Mouse (Mus musculus): ENCODE measurements at regions not wholly inside any gene's neighbourhood (a gene's known extent, or its start where the extent isn't known, plus 50 kb on each side); places are given as distances from the start of the nearest gene placed in this dataset.

DNA sequence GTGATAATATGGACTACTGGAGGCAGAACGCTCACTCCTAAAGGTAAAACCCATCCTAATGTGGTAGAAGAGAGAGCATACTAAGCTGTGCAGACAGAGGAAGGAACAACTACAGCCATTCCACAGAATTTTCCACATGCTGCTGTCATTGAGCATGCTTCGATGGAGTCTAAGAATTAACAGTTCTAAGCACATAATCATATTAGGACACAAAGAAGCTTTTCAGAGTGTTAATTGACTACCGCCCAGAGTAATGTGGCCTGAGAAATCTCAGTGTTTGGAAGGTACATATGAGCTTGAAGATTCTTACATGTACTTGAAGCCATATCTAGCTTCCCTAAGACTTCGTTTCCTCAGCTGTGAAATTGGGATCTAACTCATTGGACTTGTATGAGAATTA is 508.3 kb upstream of the Dmac1 start:
- Histone ChIP-seq H3K27ac (no peak overlapping the region), H3K36me3 (replicated peaks; ENCODE audit: control insufficient read depth, insufficient read depth) (no peaks in the 10 kb centered on the region), H3K4me2 (replicated peaks) (no peak overlapping the region), H3K27me3 (ENCODE audit: control insufficient read depth, insufficient read depth, low read length) (no peaks in the 10 kb centered on the region), H3K4me1 (replicated peaks; ENCODE audit: control insufficient read depth, insufficient read depth, low read length) (no peaks in the 10 kb centered on the region), H3K4me3 (replicated peaks; ENCODE audit: low read length) (no peak overlapping the region), H3K9ac (no peak overlapping the region), H3K9me3 (ENCODE audit: control insufficient read depth, low read length) (no peaks in the 10 kb centered on the region)
- no peak for DNase-seq (ENCODE audit: low spot score)
- 89% methylated on average over 4 of the region's 4 CpGs for WGBS
- no peak for ATAC-seq (ENCODE audit: low FRiP score)

DNA sequence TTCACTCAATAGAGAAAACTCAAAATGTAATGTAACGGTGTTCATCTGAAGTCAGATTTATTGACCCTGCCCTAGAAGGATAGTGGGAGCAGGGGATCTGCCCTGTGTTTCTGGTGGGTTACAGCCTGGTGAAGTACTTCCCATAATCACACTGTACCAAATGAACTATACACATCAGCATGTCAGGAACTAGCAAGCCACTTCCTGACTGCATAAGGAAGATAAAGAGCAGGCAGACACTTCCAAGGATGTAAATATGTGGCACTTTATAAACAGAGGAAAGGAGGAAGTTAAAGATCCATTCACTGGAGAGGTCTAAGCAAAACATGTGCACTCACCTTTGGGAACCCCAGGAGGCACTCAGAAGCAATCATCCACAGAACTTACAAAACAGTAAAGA is 501.4 kb upstream of the Dmac1 start:
- ATAC-seq (ENCODE audit: low FRiP score) (no peak), DNase-seq (ENCODE audit: low spot score) (no peak)
- Histone ChIP-seq H3K9me3 (ENCODE audit: control insufficient read depth, low read length) (no peaks in the 10 kb centered on the region), H3K4me3 (replicated peaks; ENCODE audit: low read length) (no peak overlapping the region), H3K4me1 (replicated peaks; ENCODE audit: control insufficient read depth, insufficient read depth, low read length) (no peaks in the 10 kb centered on the region), H3K27me3 (ENCODE audit: control insufficient read depth, insufficient read depth, low read length) (no peaks in the 10 kb centered on the region), H3K36me3 (replicated peaks; ENCODE audit: control insufficient read depth, insufficient read depth) (no peaks in the 10 kb centered on the region), H3K27ac (no peak overlapping the region), H3K9ac (no peak overlapping the region), H3K4me2 (replicated peaks) (no peak overlapping the region)
- WGBS: 89% methylated on average over 1 of the region's 1 CpGs

DNA sequence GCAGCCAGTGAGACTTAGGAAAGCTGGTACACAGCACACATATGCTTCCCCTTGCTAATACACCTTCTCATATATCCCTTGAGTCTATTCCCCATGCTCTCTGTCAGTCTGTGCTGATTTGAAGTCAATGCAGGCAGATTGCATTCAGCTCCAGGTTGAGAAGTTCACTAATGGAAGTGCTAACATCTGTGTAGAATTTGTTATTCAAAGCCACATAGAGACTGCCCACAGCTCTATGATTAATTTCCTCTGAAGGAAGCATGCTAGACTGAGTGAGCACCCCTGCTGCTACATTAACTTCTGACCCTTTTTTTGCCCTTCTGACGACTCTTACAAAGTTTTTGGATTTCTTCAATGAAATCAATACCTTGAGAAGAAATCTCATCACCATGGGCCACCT is 486.0 kb upstream of the Dmac1 start:
- Histone ChIP-seq H3K4me1 (replicated peaks; ENCODE audit: control insufficient read depth, insufficient read depth, low read length) (no peaks in the 10 kb centered on the region), H3K9ac (no peak overlapping the region), H3K4me2 (replicated peaks) (no peak overlapping the region), H3K27ac (no peak overlapping the region), H3K36me3 (replicated peaks; ENCODE audit: control insufficient read depth, insufficient read depth) (no peaks in the 10 kb centered on the region), H3K4me3 (replicated peaks; ENCODE audit: low read length) (no peak overlapping the region), H3K9me3 (ENCODE audit: control insufficient read depth, low read length) (no peaks in the 10 kb centered on the region), H3K27me3 (ENCODE audit: control insufficient read depth, insufficient read depth, low read length) (no peaks in the 10 kb centered on the region)
- WGBS: 21% methylated on average over 1 of the region's 1 CpGs
- no peak for DNase-seq (ENCODE audit: low spot score)
- ATAC-seq (ENCODE audit: low FRiP score): no peak

DNA sequence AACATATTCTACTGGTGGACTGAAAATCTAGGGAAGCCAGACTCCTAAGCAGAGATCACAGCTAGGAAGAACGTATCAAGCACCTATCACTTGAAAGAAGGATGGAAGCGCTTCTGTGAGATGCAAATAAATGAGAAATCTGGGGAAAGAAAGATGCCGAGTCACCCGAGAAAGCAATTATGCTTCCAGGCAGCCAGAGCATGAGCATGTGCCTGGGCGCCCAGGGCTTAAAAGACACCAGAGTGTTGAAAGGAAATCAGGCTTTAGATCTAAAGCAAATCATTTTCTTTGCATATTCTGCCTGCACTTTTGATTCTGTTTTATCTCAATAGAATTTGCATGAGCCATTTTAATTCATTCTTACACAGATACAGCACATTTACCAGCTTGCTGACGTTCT is 466.5 kb upstream of the Dmac1 start:
- Histone ChIP-seq H3K9me3 (ENCODE audit: control insufficient read depth, low read length) (no peaks in the 10 kb centered on the region), H3K9ac (no peak overlapping the region), H3K4me2 (replicated peaks) (no peak overlapping the region), H3K27me3 (ENCODE audit: control insufficient read depth, insufficient read depth, low read length) (no peaks in the 10 kb centered on the region), H3K4me1 (replicated peaks; ENCODE audit: control insufficient read depth, insufficient read depth, low read length) (no peaks in the 10 kb centered on the region), H3K36me3 (replicated peaks; ENCODE audit: control insufficient read depth, insufficient read depth) (no peaks in the 10 kb centered on the region), H3K4me3 (replicated peaks; ENCODE audit: low read length) (no peak overlapping the region), H3K27ac (no peak overlapping the region)
- no peak for ATAC-seq (ENCODE audit: low FRiP score)
- DNase-seq (ENCODE audit: low spot score): no peak
- WGBS: 52% methylated on average over 6 of the region's 6 CpGs

GRCm38 (mm10) chr4:75741585-75741984 is 463.5 kb upstream of the Dmac1 start:
- Histone ChIP-seq H3K4me2 (replicated peaks) (no peak overlapping the region), H3K4me3 (replicated peaks; ENCODE audit: low read length) (no peak overlapping the region), H3K4me1 (replicated peaks; ENCODE audit: control insufficient read depth, insufficient read depth, low read length) (no peaks in the 10 kb centered on the region), H3K36me3 (replicated peaks; ENCODE audit: control insufficient read depth, insufficient read depth) (no peaks in the 10 kb centered on the region), H3K9ac (no peak overlapping the region), H3K27me3 (ENCODE audit: control insufficient read depth, insufficient read depth, low read length) (no peaks in the 10 kb centered on the region), H3K27ac (no peak overlapping the region), H3K9me3 (ENCODE audit: control insufficient read depth, low read length) (no peaks in the 10 kb centered on the region)
- DNase-seq (ENCODE audit: low spot score): no peak
- no peak for ATAC-seq (ENCODE audit: low FRiP score)

GRCm38 (mm10) chr4:75730798-75731400 is 452.8 kb upstream of the Dmac1 start:
- WGBS: 92% methylated on average over 3 of the region's 3 CpGs
- no peak overlapping the region for H3K9ac ChIP-seq
- H3K27ac ChIP-seq: no peak overlapping the region
- no peak overlapping the region for H3K4me3 ChIP-seq (replicated peaks; ENCODE audit: low read length)
- no peaks in the 10 kb centered on the region for H3K27me3 ChIP-seq (ENCODE audit: control insufficient read depth, insufficient read depth, low read length)
- DNase-seq (ENCODE audit: low spot score) (no peak), ATAC-seq (ENCODE audit: low FRiP score) (no peak)
- no peaks in the 10 kb centered on the region for H3K9me3 ChIP-seq (ENCODE audit: control insufficient read depth, low read length)
- H3K4me1 ChIP-seq (replicated peaks; ENCODE audit: control insufficient read depth, insufficient read depth, low read length): no peaks in the 10 kb centered on the region
- no peaks in the 10 kb centered on the region for H3K36me3 ChIP-seq (replicated peaks; ENCODE audit: control insufficient read depth, insufficient read depth)
- H3K4me2 ChIP-seq (replicated peaks): no peak overlapping the region

DNA sequence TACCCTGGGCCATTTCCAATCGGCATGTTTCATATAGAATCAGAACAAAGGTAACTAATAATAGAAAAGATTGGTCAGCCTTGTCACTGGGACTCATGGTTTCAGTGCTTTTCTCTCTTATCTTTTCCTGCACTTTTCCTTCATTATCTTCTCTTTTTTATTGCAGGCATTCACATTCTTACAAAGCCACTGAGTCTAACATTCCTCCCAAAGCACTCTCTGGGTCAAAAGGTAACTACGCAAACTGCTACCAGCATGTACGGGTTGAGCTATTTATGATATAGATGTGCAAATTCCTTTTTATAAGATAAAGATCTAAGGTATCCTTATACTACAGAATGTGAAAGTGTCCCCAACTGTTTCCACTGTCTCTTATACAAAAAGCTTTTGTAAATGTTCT is 436.5 kb upstream of the Dmac1 start:
- ATAC-seq (ENCODE audit: low FRiP score): no peak
- Histone ChIP-seq H3K9me3 (ENCODE audit: control insufficient read depth, low read length) (no peaks in the 10 kb centered on the region), H3K27ac (no peak overlapping the region), H3K27me3 (ENCODE audit: control insufficient read depth, insufficient read depth, low read length) (no peaks in the 10 kb centered on the region), H3K4me3 (replicated peaks; ENCODE audit: low read length) (no peak overlapping the region), H3K4me1 (replicated peaks; ENCODE audit: control insufficient read depth, insufficient read depth, low read length) (no peaks in the 10 kb centered on the region), H3K4me2 (replicated peaks) (no peak overlapping the region), H3K9ac (no peak overlapping the region), H3K36me3 (replicated peaks; ENCODE audit: control insufficient read depth, insufficient read depth) (no peaks in the 10 kb centered on the region)
- 94% methylated on average over 3 of the region's 3 CpGs for WGBS
- DNase-seq (ENCODE audit: low spot score): no peak

DNA sequence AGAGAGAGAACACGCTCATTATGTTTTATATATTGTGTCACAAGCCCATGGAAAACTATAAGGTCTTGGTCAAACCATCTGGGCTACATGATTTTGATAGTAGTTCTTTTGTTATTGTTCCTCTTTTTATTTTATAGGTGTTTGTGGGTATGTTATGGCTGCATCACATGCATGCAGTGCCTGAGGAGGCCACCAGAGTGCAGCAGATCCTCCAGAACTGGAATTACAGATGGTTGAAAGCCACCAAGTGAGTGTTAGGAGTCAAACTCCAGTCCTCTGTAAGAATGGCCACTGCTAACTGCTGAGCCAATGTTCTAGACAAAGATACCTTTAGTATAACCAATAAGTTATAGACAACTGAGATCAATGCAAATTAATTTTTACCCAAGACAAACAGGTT is 435.9 kb upstream of the Dmac1 start:
- 95% methylated on average over 1 of the region's 1 CpGs for WGBS
- H3K9ac ChIP-seq: no peak overlapping the region
- H3K4me2 ChIP-seq (replicated peaks): no peak overlapping the region
- no peaks in the 10 kb centered on the region for H3K9me3 ChIP-seq (ENCODE audit: control insufficient read depth, low read length)
- no peaks in the 10 kb centered on the region for H3K36me3 ChIP-seq (replicated peaks; ENCODE audit: control insufficient read depth, insufficient read depth)
- H3K27me3 ChIP-seq (ENCODE audit: control insufficient read depth, insufficient read depth, low read length): no peaks in the 10 kb centered on the region
- no peak overlapping the region for H3K4me3 ChIP-seq (replicated peaks; ENCODE audit: low read length)
- no peak overlapping the region for H3K27ac ChIP-seq
- ATAC-seq (ENCODE audit: low FRiP score) (no peak), DNase-seq (ENCODE audit: low spot score) (no peak)
- H3K4me1 ChIP-seq (replicated peaks; ENCODE audit: control insufficient read depth, insufficient read depth, low read length): no peaks in the 10 kb centered on the region

- H3K9ac ChIP-seq: no peak overlapping the region
- 0 out of 2 replicates have a peak, but pooled peaks cover 3% of the 10 kb centered on the region for H3K9me3 ChIP-seq (ENCODE audit: control insufficient read depth, low read length)
- no peak overlapping the region for H3K27ac ChIP-seq
- DNase-seq (ENCODE audit: low spot score): no peak
- H3K36me3 ChIP-seq (replicated peaks; ENCODE audit: control insufficient read depth, insufficient read depth): no peaks in the 10 kb centered on the region
- no peak overlapping the region for H3K4me3 ChIP-seq (replicated peaks; ENCODE audit: low read length)
- 56% methylated on average over 3 of the region's 3 CpGs for WGBS
- no peak for ATAC-seq (ENCODE audit: low FRiP score)
- H3K4me1 ChIP-seq (replicated peaks; ENCODE audit: control insufficient read depth, insufficient read depth, low read length): no peaks in the 10 kb centered on the region
- no peak overlapping the region for H3K4me2 ChIP-seq (replicated peaks)
- no peaks in the 10 kb centered on the region for H3K27me3 ChIP-seq (ENCODE audit: control insufficient read depth, insufficient read depth, low read length)
These were observed 422.8 kb upstream of the Dmac1 start for GRCm38 (mm10) chr4:75700780-75701378.

All from hindbrain, embryonic 14.5 days (tissue).